Mouse (Mus musculus) heart, postnatal 0 days (tissue): ENCODE results near the gene Sec23b.

Experiments
- CTCF ChIP-seq: IDR thresholded peaks from 2 replicates; pipeline ENCODE4 v1.5.1; 2016; ENCODE audit warnings: antibody characterized with exemption, control low read depth, low read depth
- EP300 ChIP-seq: IDR thresholded peaks from 2 replicates; pipeline ENCODE4 v1.6.1; 2016; ENCODE audit warnings: antibody characterized with exemption, low read depth

DNA sequence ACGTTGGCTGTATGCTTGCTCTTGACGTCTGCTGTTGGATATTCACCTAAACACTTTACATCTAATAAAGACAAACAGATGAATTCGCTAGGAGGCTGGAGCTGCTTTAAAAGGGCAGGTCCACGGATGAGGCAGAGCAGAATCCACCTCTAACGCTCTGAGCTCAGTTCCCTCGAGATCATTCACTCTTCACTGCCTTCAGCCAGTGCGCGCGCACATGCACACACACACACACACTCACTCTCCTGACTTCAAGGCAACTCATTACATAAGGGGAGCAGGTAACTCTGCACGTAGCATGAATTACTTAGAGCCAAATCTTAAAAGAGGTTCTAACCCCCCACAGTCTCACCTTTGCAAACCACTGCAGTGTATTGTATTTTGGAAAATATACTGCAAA is 30.2 kb upstream of the Sec23b start:
- TF ChIP-seq EP300 (no peak), CTCF (no peak)
